Mouse (Mus musculus) lung, adult 18-20 months (tissue): ENCODE measurements around the gene Gm10666.
"Not testable (repeated sequence)": the region's sequence is repeated elsewhere in the genome, so short reads cannot be mapped to it uniquely, and the experiment has no call there.

Experiments used
- DNase-seq, 2 experiments: peaks; one replicate each; pipeline ENCODE4 v3.0.0; 2022; ENCODE audit warnings: mixed read lengths in 2 of 2

The Gm10666 gene

GRCm38 (mm10) chr7:22134641-22135040 lies at the start of gene Gm10666:
Gm10666 (minus strand) TSS chr7:22134741.
- DNase-seq: not testable (repeated sequence)

- not testable (repeated sequence) for DNase-seq
Measured at GRCm38 (mm10) chr7:22163935-22164334, 29.4 kb upstream of the Gm10666 start, which contains the start of gene Vmn1r142. Vmn1r142 (minus strand) TSS chr7:22164035.

DNA sequence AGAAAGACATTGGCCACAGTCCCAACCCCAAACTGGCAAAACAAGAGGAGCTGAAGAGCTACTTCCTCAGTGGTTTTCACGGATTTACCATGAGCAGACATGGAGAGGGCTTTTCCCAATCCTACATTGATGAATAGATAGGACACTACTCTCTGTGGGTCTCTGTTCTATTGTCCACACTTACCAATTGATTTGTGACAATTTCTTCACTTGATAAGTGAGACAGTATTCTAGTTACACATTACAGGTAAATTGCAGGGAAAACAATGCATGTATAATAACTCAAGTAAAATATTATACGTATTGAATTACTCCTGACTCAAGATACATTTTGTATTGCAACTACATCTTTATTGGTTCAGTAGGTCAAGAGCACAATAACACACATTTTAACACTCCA lies 16.4 kb downstream of the Gm10666 start, which contains the start of gene Gm16451:
TSS of gene Gm16451 (minus strand) at position 101 of the 400 bp plus-strand sequence.
- DNase-seq: not testable (repeated sequence)
